In genomic region chr5:31926551-31926950, GRCm38 (mm10) we compare ENCODE assay signal across 8 mouse cellular contexts.
A peak's percentile ranks its signal among the peaks of the same experiment; 100 is the strongest.
DNase-seq lines count a peak whose midpoint lies in the region; ATAC-seq lines count a peak whose summit lies in the region.

No protein-coding gene starts in this region.

- no peak for ATAC-seq in hindbrain, embryonic 11.5 days (ENCODE audit: low FRiP score)
- no peak for ATAC-seq in hindbrain, embryonic 16.5 days
- ATAC-seq in megakaryocyte progenitor cell, adult 5-6 weeks (replicated peaks; ENCODE audit: poor library complexity): peak; percentile 57; the same call in 1 of the 2 replicates
- no peak for ATAC-seq in erythroblast, adult 5-6 weeks (replicated peaks; ENCODE audit: low FRiP score, poor library complexity, severe bottlenecking)

- no peak overlapping the region for H3K27ac ChIP-seq in hindbrain, embryonic 11.5 days (ENCODE audit: low read depth, low read length)
- no peak overlapping the region for H3K27ac ChIP-seq in hindbrain, embryonic 16.5 days (ENCODE audit: low read depth, low read length)
- no peak overlapping the region for H3K27ac ChIP-seq in midbrain, embryonic 10.5 days (replicated peaks)

- no peaks in the 10 kb centered on the region for H3K36me3 ChIP-seq in hindbrain, embryonic 11.5 days (ENCODE audit: control insufficient read depth, insufficient read depth, low read length)
- H3K36me3 ChIP-seq in hindbrain, embryonic 16.5 days (ENCODE audit: control insufficient read depth, insufficient read depth, low read length): no peaks in the 10 kb centered on the region
- no peaks in the 10 kb centered on the region for H3K36me3 ChIP-seq in midbrain, embryonic 10.5 days

- H3K9me3 ChIP-seq in hindbrain, embryonic 11.5 days (ENCODE audit: control insufficient read depth, low read length): 0 out of 2 replicates have a peak, but pooled peaks cover 2% of the 10 kb centered on the region
- no peaks in the 10 kb centered on the region for H3K9me3 ChIP-seq in hindbrain, embryonic 16.5 days (ENCODE audit: control insufficient read depth, low read length)
- no peaks in the 10 kb centered on the region; the same call in 1 of the 2 replicates for H3K9me3 ChIP-seq in midbrain, embryonic 10.5 days (replicated peaks)

- H3K27me3 ChIP-seq in hindbrain, embryonic 11.5 days (ENCODE audit: control insufficient read depth, insufficient read depth, low read length): no peaks in the 10 kb centered on the region
- H3K27me3 ChIP-seq in hindbrain, embryonic 16.5 days (replicated peaks; ENCODE audit: control insufficient read depth, insufficient read depth, low read length): no peaks in the 10 kb centered on the region
- no peaks in the 10 kb centered on the region for H3K27me3 ChIP-seq in midbrain, embryonic 10.5 days (ENCODE audit: low read depth, poor library complexity, severe bottlenecking)

- peak; percentile 20 for DNase-seq in hindbrain, embryonic 11.5 days (ENCODE audit: low spot score)
- peak; percentile 69 for DNase-seq in CD4-positive, CD25-positive, alpha-beta regulatory T cell, adult 2 months (ENCODE audit: low read depth, low spot score)
- DNase-seq in R1 (ENCODE audit: low read depth, low spot score): peak; percentile 55
- DNase-seq in ovary, adult 18-20 months (ENCODE audit: low spot score): no peak
- DNase-seq in midbrain, embryonic 10.5 days (ENCODE audit: low spot score): no peak

- H3K4me2 ChIP-seq in hindbrain, embryonic 11.5 days (replicated peaks; ENCODE audit: low read depth, low read length): no peak overlapping the region
- no peak overlapping the region for H3K4me2 ChIP-seq in hindbrain, embryonic 16.5 days (ENCODE audit: low read length)

- 97% methylated on average over 1 of the region's 1 CpGs for WGBS in hindbrain, embryonic 11.5 days
- WGBS in hindbrain, embryonic 16.5 days: 95% methylated on average over 1 of the region's 1 CpGs
- WGBS in midbrain, embryonic 10.5 days: 88% methylated on average over 1 of the region's 1 CpGs

- H3K4me1 ChIP-seq in hindbrain, embryonic 11.5 days (replicated peaks; ENCODE audit: control insufficient read depth, insufficient read depth, low read length): no peaks in the 10 kb centered on the region
- H3K4me1 ChIP-seq in hindbrain, embryonic 16.5 days (ENCODE audit: control insufficient read depth, insufficient read depth, low read depth, low read length): peaks cover 3% of the 10 kb centered on the region; the same call in 1 of the 2 replicates
- H3K4me1 ChIP-seq in midbrain, embryonic 10.5 days: peaks cover 4% of the 10 kb centered on the region; the same call in 1 of the 2 replicates

- H3K4me3 ChIP-seq in hindbrain, embryonic 11.5 days (ENCODE audit: low read depth, low read length): no peak overlapping the region
- H3K4me3 ChIP-seq in hindbrain, embryonic 16.5 days (ENCODE audit: low read length): no peak overlapping the region
- H3K4me3 ChIP-seq in midbrain, embryonic 10.5 days: no peak overlapping the region

- no peak overlapping the region for H3K9ac ChIP-seq in hindbrain, embryonic 11.5 days (ENCODE audit: low read depth, low read length)
- no peak overlapping the region for H3K9ac ChIP-seq in hindbrain, embryonic 16.5 days (ENCODE audit: low read depth, low read length)

Comparison
In these comparisons a context has a peak if more than half of its experiments do, and no peak if none do; other contexts are left out.
1. DNase-seq: peak in hindbrain, embryonic 11.5 days (single experiment), CD4-positive, CD25-positive, alpha-beta regulatory T cell, adult 2 months (single experiment) and R1 (single experiment); none in ovary, adult 18-20 months (single experiment) and midbrain, embryonic 10.5 days (single experiment).